ENCODE assay signal across 17 mouse cellular contexts in genomic region chr15:3954971-3955370, GRCm38 (mm10). TPM values are rescaled to one million over a fixed set of nuclear protein-coding genes. Genes with fewer than 3 reads are reported as not detected.
A peak's percentile ranks its signal among the peaks of the same experiment; 100 is the strongest.
DNase-seq lines count a peak whose midpoint lies in the region; ATAC-seq and TF ChIP-seq lines count a peak whose summit lies in the region.
"Had no signal": no experiment of that assay in that cellular context is flagged by ENCODE, and none has a peak within 500 bp of the region (broad histone marks: within the 10 kb centered on the region; RNA-seq: fewer than 3 reads in every experiment).

No protein-coding gene starts in this region.

- no peaks in the 10 kb centered on the region for H3K79me2 ChIP-seq in liver, adult 2 months (ENCODE audit: control insufficient read depth, insufficient read depth, low read length)

- no peaks in the 10 kb centered on the region for H3K36me3 ChIP-seq in forebrain, postnatal 0 days (ENCODE audit: insufficient read depth)
- no peaks in the 10 kb centered on the region for H3K36me3 ChIP-seq in forebrain, embryonic 11.5 days (ENCODE audit: control insufficient read depth, insufficient read depth, low read length)
- no peaks in the 10 kb centered on the region for H3K36me3 ChIP-seq in liver, adult 2 months (ENCODE audit: control insufficient read depth, insufficient read depth, low read length)
- H3K36me3 ChIP-seq in liver, postnatal 0 days (replicated peaks; ENCODE audit: insufficient read depth, low read length), result no peaks in the 10 kb centered on the region
- H3K36me3 ChIP-seq: embryonic facial prominence, embryonic 15.5 days; hindbrain, embryonic 15.5 days; lung, embryonic 15.5 days; midbrain, embryonic 12.5 days had no signal

- TF ChIP-seq EP300 in liver, postnatal 0 days (IDR thresholded peaks at IDR 0.05; ENCODE audit: low read depth), result no peak; the same call in 1 of the 2 replicates

- no peak overlapping the region for H3K4me2 ChIP-seq in forebrain, postnatal 0 days (ENCODE audit: low read depth)
- H3K4me2 ChIP-seq in forebrain, embryonic 11.5 days (ENCODE audit: low read depth, low read length, severe bottlenecking), result no peak overlapping the region
- no peak overlapping the region for H3K4me2 ChIP-seq in liver, postnatal 0 days (ENCODE audit: low read depth, low read length)
- H3K4me2 ChIP-seq: embryonic facial prominence, embryonic 15.5 days; forebrain, embryonic 13.5 days; hindbrain, embryonic 15.5 days; liver, embryonic 11.5 days; lung, embryonic 15.5 days; midbrain, embryonic 12.5 days had no signal

- peak; percentile 34; the same call in 1 of the 2 replicates for ATAC-seq in forebrain, postnatal 0 days
- no peak for ATAC-seq in forebrain, embryonic 11.5 days (replicated peaks; ENCODE audit: low FRiP score)
- ATAC-seq in liver, postnatal 0 days, result no peak; the same call in 1 of the 2 replicates
- peak; percentile 43; the same call in 1 of the 2 replicates for ATAC-seq in megakaryocyte, adult 5-6 weeks (ENCODE audit: poor library complexity, severe bottlenecking)
- ATAC-seq: forebrain, embryonic 13.5 days had no signal

- 30% methylated on average over 2 of the region's 2 CpGs for WGBS in forebrain, postnatal 0 days
- 74% methylated on average over 2 of the region's 2 CpGs for WGBS in forebrain, embryonic 11.5 days
- 12% methylated on average over 2 of the region's 2 CpGs for WGBS in liver, adult 2 months
- 31% methylated on average over 2 of the region's 2 CpGs for WGBS in liver, postnatal 0 days (ENCODE audit: insufficient replicate concordance)

- no peaks in the 10 kb centered on the region for H3K27me3 ChIP-seq in forebrain, postnatal 0 days (ENCODE audit: insufficient read depth, low read length)
- H3K27me3 ChIP-seq in forebrain, embryonic 11.5 days (ENCODE audit: control insufficient read depth, insufficient read depth, low read length), result no peaks in the 10 kb centered on the region
- no peaks in the 10 kb centered on the region for H3K27me3 ChIP-seq in liver, adult 2 months (ENCODE audit: control insufficient read depth, insufficient read depth, low read length)
- H3K27me3 ChIP-seq in liver, postnatal 0 days (ENCODE audit: insufficient read depth, low read length), result no peaks in the 10 kb centered on the region
- H3K27me3 ChIP-seq: embryonic facial prominence, embryonic 15.5 days; forebrain, embryonic 13.5 days; hindbrain, embryonic 15.5 days; lung, embryonic 15.5 days; midbrain, embryonic 12.5 days had no signal

- no peaks in the 10 kb centered on the region for H3K4me1 ChIP-seq in forebrain, postnatal 0 days (ENCODE audit: insufficient read depth)
- H3K4me1 ChIP-seq in forebrain, embryonic 11.5 days (replicated peaks; ENCODE audit: control insufficient read depth, insufficient read depth, low read length), result no peaks in the 10 kb centered on the region
- no peaks in the 10 kb centered on the region; the same call in 1 of the 2 replicates for H3K4me1 ChIP-seq in liver, adult 2 months (ENCODE audit: control insufficient read depth, insufficient read depth, low read length)
- H3K4me1 ChIP-seq in liver, postnatal 0 days (ENCODE audit: insufficient read depth), result 0 out of 2 replicates have a peak, but pooled peaks cover 3% of the 10 kb centered on the region
- H3K4me1 ChIP-seq: embryonic facial prominence, embryonic 15.5 days; forebrain, embryonic 13.5 days; hindbrain, embryonic 15.5 days; lung, embryonic 15.5 days; midbrain, embryonic 12.5 days had no signal

- no peak overlapping the region for H3K27ac ChIP-seq in forebrain, postnatal 0 days (ENCODE audit: low read depth, low read length)
- no peak overlapping the region for H3K27ac ChIP-seq in forebrain, embryonic 11.5 days (ENCODE audit: low read depth, low read length)
- H3K27ac ChIP-seq in liver, adult 2 months (replicated peaks; ENCODE audit: insufficient read depth, low read depth, low read length), result no peak overlapping the region
- no peak overlapping the region for H3K27ac ChIP-seq in liver, postnatal 0 days (ENCODE audit: low read depth)
- H3K27ac ChIP-seq: embryonic facial prominence, embryonic 15.5 days; forebrain, embryonic 13.5 days; hindbrain, embryonic 15.5 days; lung, embryonic 15.5 days; midbrain, embryonic 12.5 days had no signal

- TF ChIP-seq POLR2A in liver, adult 2 months (IDR thresholded peaks at IDR 0.05; ENCODE audit: extremely low read depth, insufficient read depth, low read length), result no peak

- no peaks in the 10 kb centered on the region for H3K9me3 ChIP-seq in forebrain, postnatal 0 days (ENCODE audit: low read length)
- no peaks in the 10 kb centered on the region for H3K9me3 ChIP-seq in forebrain, embryonic 11.5 days (ENCODE audit: control insufficient read depth, low read length)
- H3K9me3 ChIP-seq in liver, postnatal 0 days (ENCODE audit: low read length), result no peaks in the 10 kb centered on the region
- H3K9me3 ChIP-seq: embryonic facial prominence, embryonic 15.5 days; hindbrain, embryonic 15.5 days; lung, embryonic 15.5 days had no signal

- no peak for TF ChIP-seq CTCF in forebrain, postnatal 0 days (IDR thresholded peaks at IDR 0.05; ENCODE audit: low read depth)
- TF ChIP-seq CTCF in liver, adult 2 months (IDR thresholded peaks at IDR 0.05; ENCODE audit: low read depth, low read length), result no peak
- no peak for TF ChIP-seq CTCF in liver, postnatal 0 days (IDR thresholded peaks at IDR 0.05; ENCODE audit: low read depth)

- DNase-seq in forebrain, postnatal 0 days, result no peak
- no peak for DNase-seq in forebrain, embryonic 11.5 days (ENCODE audit: low spot score)
- peak; percentile 79 for DNase-seq in liver, adult 2 months (ENCODE audit: extremely low read depth, low read depth, low spot score)
- no peak for DNase-seq in liver, postnatal 0 days
- peak; percentile 36 for DNase-seq in adrenal gland, postnatal 14 days
- DNase-seq in cerebellum, adult 11-12 months, result no peak
- DNase-seq in gastrocnemius, adult 18-20 months (ENCODE audit: low spot score), result no peak
- DNase-seq: cerebellum, adult 2 months; kidney, adult 18-20 months; right cerebral cortex, postnatal 14 days had no signal

- no peak overlapping the region for H3K9ac ChIP-seq in forebrain, postnatal 0 days
- H3K9ac ChIP-seq in forebrain, embryonic 11.5 days (ENCODE audit: low read length), result no peak overlapping the region
- H3K9ac ChIP-seq in liver, adult 2 months (ENCODE audit: low read depth, low read length), result no peak overlapping the region
- H3K9ac ChIP-seq in liver, postnatal 0 days (replicated peaks), result no peak overlapping the region
- H3K9ac ChIP-seq: embryonic facial prominence, embryonic 15.5 days; forebrain, embryonic 13.5 days; hindbrain, embryonic 15.5 days; lung, embryonic 15.5 days; midbrain, embryonic 12.5 days had no signal

- H3K4me3 ChIP-seq in forebrain, postnatal 0 days (ENCODE audit: low read depth, low read length), result no peak overlapping the region
- no peak overlapping the region for H3K4me3 ChIP-seq in forebrain, embryonic 11.5 days (ENCODE audit: low read depth, low read length)
- no peak overlapping the region for H3K4me3 ChIP-seq in liver, adult 2 months (ENCODE audit: insufficient read depth, low read depth, low read length)
- no peak overlapping the region for H3K4me3 ChIP-seq in liver, postnatal 0 days (ENCODE audit: low read depth, low read length)
- H3K4me3 ChIP-seq: embryonic facial prominence, embryonic 15.5 days; forebrain, embryonic 13.5 days; hindbrain, embryonic 15.5 days; lung, embryonic 15.5 days; midbrain, embryonic 12.5 days had no signal

RNA-seq across cellular contexts. Expression of gene Fbxo4, which starts 24.4 kb away (rescaled TPM):
- 13.3 and 13.9 TPM in 2 replicates for total RNA-seq in forebrain, postnatal 0 days (2014; rRNA removed)
- polyA plus RNA-seq in forebrain, postnatal 0 days (2015; fragmentation: Nextera tagmentation; extraction: Ambion mirVana), result 10.5 and 11.1 TPM in 2 replicates
- polyA plus RNA-seq in forebrain, embryonic 11.5 days (2014; fragmentation: Nextera tagmentation; extraction: Ambion mirVana), result 5.3 and 6.5 TPM in 2 replicates
- total RNA-seq in liver, adult 2 months (2014; rRNA removed), result 18.0 and 21.1 TPM in 2 replicates
- 7.3 and 8.3 TPM in 2 replicates for polyA plus RNA-seq in liver, adult 2 months (2012; rRNA removed)
- 8.6 and 9.2 TPM in 2 replicates for polyA plus RNA-seq in liver, postnatal 0 days (2015; fragmentation: Nextera tagmentation; extraction: Ambion mirVana)
- 16.7 and 18.4 TPM in 2 replicates for total RNA-seq in adrenal gland, postnatal 14 days (2021)
- 17.1 and 21.9 TPM in 2 replicates for total RNA-seq in megakaryocyte, adult 5-6 weeks (2015)
- 15.5 and 21.4 TPM in 2 replicates for total RNA-seq in megakaryocyte, adult 5-6 weeks (2017)
- 1 to 10 TPM; 2.9 to 3.6 TPM for total RNA-seq in gastrocnemius, adult 18-20 months (2021)

RNA-seq across cellular contexts. Expression of gene AW549877, which starts 40.6 kb away (rescaled TPM):
- 23.2 and 26.2 TPM in 2 replicates for total RNA-seq in forebrain, postnatal 0 days (2014; rRNA removed)
- 15.7 and 19.6 TPM in 2 replicates for polyA plus RNA-seq in forebrain, postnatal 0 days (2015; fragmentation: Nextera tagmentation; extraction: Ambion mirVana)
- polyA plus RNA-seq in forebrain, embryonic 11.5 days (2014; fragmentation: Nextera tagmentation; extraction: Ambion mirVana), result 57.6 and 61.7 TPM in 2 replicates
- 20.3 and 20.9 TPM in 2 replicates for total RNA-seq in liver, adult 2 months (2014; rRNA removed)
- 5.5 and 5.8 TPM in 2 replicates for polyA plus RNA-seq in liver, adult 2 months (2012; rRNA removed)
- polyA plus RNA-seq in liver, postnatal 0 days (2015; fragmentation: Nextera tagmentation; extraction: Ambion mirVana), result 5.4 and 5.7 TPM in 2 replicates
- 49.0 and 52.0 TPM in 2 replicates for total RNA-seq in adrenal gland, postnatal 14 days (2021)
- total RNA-seq in megakaryocyte, adult 5-6 weeks (2015), result 37.9 and 39.1 TPM in 2 replicates
- total RNA-seq in megakaryocyte, adult 5-6 weeks (2017), result 11.5 and 14.6 TPM in 2 replicates
- 10 to 100 TPM; 10.5 to 12.1 TPM for total RNA-seq in gastrocnemius, adult 18-20 months (2021)

Comparison
In these comparisons a context has a peak if more than half of its experiments do, and no peak if none do; other contexts are left out.
1. ATAC-seq: peak in forebrain, postnatal 0 days (single experiment) and megakaryocyte, adult 5-6 weeks (single experiment); none in forebrain, embryonic 11.5 days (single experiment) and liver, postnatal 0 days (single experiment).
2. DNase-seq: peak in liver, adult 2 months (single experiment) and adrenal gland, postnatal 14 days (single experiment); none in forebrain, postnatal 0 days (single experiment), forebrain, embryonic 11.5 days (single experiment), liver, postnatal 0 days (single experiment), cerebellum, adult 11-12 months (single experiment) and gastrocnemius, adult 18-20 months (single experiment).